Mouse (Mus musculus): ENCODE results near the gene Spast.
"Not testable (repeated sequence)": the region's sequence is repeated elsewhere in the genome, so short reads cannot be mapped to it uniquely, and the experiment has no call there.

The Spast gene

DNA sequence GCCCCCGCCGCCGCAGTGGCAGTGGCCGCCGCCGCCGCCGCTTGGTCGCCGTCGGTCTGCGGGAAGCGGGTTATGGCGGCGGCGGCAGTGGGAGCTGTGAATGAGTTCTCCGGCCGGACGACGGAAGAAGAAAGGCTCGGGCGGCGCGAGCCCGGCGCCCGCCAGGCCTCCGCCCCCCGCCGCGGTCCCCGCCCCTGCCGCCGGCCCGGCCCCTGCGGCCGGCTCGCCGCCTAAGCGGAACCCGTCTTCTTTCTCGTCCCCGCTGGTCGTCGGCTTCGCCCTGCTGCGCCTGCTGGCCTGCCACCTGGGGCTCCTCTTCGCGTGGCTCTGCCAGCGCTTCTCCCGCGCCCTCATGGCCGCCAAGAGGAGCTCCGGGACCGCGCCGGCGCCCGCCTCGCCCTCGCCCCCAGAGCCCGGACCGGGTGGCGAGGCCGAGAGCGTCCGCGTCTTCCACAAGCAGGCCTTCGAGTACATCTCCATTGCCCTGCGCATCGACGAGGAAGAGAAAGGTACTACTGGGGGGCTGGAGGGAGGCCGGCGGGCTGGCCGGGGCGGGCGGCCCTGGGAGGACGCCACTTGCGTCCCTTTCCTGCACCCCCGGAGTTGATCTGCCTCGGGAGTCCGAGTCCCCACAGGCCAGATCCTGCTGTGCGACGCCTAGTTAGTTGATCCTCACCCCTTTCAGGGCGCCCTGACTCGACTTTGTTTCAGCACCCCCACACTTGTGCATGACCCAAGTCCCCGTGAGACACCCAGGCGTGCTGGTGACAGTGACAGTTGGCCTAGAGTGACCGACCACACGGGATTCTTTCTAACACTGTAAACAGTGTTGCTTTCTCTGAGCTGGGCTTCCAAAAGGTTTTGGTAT lies at the start of gene Spast:
Gene Spast, plus strand, starts transcription at position 51 of the 868 bp plus-strand sequence.
- DNase-seq = peak; percentile 70

DNA sequence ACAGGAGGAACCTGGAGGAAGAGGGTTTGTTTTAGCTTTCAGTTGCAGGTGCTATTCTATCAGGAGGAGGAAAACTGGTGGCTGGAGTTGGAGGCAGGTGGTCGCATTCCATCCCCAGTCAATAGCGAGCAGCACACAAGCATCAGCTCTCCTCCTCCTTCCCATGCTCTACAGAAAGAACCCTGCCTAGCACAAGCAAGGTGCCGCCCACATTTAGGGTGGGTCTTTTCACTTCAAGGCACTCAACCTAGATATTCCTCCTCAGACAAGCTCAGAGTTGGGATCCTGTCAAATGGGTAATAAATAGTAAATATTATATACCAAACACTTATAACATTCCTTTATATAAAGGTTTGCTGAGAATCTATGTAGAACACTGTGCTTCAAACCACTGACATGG lies 48.6 kb upstream of the Spast start:
- DNase-seq = no peak

DNA sequence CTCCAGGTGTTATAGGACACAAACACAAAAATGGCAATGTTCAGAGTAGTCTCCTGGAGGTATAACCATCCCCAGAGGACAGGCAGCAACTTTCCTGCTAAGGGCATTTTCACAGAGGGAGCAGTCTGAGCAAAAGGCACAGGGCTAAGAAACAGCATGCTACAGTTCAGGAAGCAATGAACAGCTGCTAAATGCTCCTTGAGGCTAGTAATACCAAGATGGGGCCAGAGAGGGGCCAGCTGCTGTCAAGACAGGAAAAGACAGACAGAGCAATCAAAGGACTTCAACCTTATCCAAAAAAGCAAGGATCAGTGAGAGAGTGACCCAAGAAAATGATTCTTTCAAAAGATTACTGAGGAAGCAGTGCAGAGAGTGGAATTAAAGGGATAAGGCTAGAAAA lies 47.9 kb upstream of the Spast start:
- no peak for DNase-seq

DNA sequence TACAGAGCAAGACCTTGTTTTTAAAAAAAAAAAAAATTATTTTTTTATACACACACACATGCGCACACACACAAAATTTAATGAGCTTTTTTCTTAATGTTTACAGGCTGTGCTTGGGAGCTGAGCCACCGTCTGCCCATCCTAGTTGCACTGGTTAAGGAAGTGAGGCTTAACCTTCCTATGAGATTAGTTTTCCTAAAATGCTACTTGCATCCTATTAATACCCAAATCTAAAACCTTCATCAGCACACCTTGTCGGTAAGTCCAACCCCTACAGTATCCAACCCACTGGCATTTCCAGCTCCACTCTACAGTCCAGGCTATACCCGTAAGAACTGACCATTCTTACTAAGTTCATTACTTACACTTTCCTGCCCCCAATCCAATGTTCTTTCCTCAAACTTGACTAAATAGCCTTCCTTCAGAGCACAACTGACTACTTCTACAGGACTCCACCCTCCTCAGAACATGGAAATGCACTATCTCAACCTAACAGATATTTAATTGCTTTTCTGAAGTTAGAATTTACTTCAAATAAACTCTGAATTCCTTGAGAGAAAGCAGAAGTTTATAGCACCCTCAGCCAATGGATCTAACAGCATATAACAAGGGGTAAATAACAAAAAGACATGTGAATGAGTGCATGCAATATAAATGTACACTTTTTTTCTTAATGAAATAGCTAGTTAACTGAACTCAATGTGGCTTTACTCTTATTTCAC lies 47.0 kb upstream of the Spast start:
- no peak for DNase-seq

DNA sequence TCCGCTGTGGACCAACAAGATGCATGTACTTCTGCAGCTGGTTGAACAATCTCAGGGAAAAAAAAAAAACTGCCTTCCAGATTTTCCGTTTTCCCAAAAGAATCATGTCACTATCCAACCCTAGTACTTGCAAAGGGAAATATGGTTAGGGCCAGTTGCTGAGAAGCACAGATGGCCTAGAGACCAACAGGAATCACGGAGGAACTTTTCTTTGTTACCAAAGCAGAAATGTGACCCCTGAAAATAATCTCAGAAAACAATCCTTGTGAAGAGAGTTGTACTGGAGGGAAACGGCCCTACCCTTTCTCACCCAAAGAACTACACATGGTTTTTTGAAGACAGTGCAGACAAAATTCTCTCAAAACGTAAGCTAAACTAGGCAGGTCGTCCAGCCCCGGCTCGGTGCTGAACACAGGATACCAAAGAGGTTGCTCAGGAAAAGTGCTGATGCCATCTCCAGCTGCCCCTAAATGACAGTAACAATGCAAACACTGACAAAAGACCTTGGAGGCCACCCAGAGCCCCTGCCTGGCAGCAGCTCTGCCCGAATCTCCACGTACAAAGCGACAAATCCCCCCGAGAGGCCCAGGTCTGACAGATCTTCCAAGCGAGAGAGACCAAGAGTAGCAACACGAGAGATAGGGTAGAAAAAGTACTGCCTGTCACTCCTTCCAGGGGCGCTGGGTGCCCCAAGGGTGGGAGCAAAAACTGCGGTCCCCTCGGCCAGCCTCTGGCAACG lies 44.9 kb upstream of the Spast start:
- no peak for DNase-seq

DNA sequence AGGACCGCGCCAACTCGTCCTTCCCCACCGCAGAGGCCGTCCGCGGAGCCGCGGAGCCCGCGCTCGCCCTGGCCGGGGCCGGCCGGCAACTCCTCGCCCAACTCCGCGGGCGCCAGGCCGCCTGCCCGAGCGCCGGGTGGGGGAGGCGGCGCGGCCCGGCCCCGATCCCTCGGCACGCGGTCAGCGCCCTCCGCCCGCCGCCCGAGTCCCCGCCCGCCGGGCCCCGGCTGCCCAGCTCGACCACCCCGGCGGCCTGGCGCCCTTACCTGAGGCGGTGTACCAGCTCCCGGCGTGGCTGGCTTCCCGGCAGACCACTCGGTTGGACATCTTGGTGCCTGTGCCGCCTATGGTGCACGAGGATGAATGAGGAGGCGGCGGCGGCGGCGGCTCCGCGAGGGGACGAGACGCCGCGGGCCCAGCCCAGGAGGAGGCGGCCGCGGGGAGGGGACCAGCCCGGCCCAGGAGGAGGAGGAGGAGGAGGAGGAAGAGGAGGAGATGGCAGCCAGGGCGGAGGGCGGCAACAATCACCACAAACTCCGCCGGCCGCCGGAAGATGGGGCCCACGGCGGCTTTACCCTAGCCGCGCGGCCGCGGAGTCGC lies 44.3 kb upstream of the Spast start:
- DNase-seq = peak; percentile 80

DNA sequence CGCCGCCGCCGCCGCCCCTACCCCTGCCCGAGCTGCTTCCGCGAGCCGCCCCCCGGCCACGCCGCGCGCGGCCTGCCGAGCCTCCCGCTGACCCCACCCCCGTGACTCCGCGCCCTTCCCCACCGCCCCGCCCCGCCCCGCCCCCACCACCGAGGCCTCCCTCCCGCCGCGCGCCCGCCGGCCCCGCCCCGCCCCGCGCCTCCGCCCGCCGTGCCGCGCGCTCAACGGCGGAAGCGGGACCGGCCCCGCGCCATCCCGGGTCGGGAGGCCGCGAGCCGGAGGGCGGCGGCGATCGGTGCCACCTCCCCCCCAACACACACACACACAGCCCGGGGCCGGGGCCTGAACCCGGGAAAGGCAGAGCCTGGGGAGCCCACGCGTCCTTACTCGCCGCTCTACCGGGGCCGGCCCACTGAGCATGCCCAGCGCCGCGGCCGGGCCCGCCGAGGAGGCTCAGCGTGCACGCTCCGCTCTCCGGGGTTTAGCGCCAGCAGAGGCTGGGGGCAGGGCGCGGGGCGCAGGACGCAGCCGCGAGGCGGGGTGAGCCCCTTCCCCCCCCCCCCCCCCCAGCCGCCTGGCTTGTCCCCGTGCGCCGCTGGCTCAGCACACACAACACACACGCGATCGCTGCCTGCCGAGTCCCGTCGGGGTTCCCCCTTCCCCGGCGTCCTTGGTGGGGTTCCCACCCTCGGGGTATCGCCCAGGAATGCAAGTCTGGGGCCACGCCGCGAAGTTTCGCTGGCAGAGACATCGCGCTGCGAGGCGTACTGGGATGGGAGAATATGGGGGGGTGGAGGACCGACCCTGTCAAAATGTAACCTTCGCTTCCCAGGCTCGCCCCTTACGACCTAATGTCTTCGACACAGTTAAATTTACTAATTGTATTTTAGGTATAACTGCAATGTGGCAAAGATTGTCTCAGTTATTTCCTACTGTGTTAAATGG lies 43.5 kb upstream of the Spast start, which contains the start of gene Memo1:
Gene Memo1, minus strand, starts transcription at position 496 of the 945 bp plus-strand sequence.
- DNase-seq = peak; percentile 89

DNA sequence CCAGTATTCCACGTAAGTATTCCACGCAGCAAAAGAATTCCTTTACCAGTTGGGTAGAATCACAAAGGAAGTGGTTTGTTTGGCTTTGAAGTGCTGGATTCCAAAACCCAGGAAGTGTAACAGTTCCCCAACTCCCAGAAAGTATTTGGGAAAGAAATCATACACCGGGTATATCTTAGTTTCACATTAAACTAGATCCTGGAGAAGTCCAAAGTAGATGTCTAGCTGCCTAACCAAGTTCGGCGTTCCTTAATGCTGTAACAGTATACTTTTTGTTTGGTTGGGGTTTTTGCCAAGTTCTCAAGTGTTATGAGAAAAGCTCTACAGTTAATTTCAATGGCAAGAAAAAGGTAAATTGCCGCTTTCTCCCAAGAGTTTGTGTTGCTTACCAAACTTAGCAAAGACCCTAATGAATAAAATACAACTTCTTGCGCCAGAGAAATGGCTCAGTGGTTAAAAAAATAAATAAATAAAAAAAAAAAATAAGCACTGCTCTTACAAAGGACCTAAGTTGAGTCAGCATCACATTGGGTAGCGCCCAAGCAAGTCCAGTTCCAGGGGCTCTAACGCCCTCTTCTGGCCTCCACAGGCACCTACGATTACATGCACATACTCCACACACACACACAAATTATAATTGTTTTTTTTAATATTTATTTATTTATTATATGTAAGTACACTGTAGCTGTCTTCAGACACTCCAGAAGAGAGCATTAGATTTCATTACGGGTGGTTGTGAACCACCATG lies 42.5 kb upstream of the Spast start:
- DNase-seq = no peak

DNA sequence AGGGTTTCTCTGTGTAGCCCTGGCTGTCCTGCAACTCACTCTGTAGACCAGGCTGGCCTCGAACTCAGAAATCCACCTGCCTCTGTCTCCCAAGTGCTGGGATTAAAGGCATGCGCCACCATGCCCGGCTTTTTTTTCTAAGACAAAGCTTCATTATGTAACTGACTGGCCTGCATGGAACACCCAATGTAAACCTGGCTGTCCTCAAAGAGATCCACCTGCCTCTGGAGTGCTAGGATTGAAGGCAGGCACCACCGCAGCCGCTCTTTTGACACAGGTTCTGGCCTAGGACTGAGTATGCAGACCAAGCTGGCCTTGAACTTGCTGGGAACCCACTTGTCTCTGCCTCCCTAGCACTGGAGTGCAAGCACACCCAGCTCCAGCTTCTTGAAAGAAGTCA lies 41.8 kb upstream of the Spast start:
- not testable (repeated sequence) for DNase-seq

DNA sequence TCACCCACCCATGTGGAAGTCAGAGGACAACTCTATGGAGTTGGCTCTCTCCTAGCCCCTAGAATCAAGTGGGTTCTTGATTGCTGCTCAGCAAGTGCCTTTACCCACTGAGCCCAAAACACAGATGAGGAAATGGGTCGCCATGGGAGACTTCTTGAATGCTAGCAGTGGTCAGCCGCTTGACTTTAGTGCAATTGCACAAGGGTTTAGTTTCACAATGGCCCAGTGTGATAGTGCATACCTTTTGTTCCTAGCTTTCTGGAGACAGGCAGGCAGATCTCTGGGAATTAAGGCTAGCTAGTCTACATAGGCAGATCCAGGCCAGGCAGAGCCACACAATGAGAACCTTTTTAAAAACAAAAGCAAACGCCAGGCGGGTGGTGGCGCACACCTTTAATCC lies 38.7 kb upstream of the Spast start:
- no peak for DNase-seq

DNA sequence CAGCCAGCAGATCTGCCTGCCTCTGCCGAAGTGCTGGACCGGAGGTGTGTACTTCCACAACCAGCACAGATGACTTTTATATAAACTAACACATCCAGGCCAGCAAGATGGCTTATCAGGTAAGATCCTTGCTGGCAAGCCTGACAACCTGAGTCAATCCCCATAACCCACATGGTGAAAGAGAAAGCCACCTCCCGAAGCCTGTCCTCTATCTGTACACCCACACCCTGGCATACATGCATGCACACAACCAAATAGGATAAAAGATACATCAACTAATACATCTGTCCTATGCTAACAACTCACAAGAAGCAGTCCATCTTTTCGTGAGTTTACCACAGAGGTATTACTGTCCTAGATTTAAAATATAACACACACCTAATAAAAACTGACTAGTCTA lies 34.7 kb upstream of the Spast start:
- DNase-seq = no peak

DNA sequence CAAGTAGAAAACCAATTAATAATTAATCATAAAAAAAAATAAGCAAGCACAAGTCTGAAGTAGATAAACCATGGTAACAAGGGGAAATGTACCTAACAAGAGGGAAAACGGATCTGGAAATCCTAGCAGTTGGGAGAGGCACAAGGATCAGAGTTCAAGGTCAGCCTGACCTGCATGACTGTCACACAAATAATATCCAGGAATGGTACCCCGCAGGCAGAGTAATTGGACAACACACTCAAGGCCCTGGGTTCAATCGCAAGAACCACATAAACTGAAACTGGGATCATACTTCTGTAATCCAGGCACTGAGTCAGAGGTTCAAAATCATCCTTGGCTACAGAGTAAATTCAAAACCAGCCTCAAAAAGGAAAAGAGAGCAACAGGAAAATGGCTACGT lies 33.2 kb upstream of the Spast start:
- DNase-seq = no peak

DNA sequence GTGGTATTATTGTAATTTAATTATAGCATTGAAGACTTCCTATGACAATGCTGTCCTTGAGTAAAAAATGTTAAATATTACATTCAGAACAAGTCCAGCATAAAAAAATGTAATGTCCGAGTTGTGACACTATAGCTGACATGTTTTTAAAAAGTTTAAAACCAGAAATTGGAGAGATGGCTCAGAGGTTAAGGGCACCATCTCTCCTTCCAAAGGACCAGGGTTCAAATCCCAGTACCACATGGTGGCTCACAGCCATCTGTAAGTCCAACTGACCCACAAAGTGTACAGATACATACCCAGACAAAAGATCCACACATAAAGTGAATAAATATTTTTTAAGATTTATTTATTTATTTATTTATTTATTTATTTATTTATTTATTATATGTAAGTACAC lies 32.8 kb upstream of the Spast start:
- DNase-seq = no peak

DNA sequence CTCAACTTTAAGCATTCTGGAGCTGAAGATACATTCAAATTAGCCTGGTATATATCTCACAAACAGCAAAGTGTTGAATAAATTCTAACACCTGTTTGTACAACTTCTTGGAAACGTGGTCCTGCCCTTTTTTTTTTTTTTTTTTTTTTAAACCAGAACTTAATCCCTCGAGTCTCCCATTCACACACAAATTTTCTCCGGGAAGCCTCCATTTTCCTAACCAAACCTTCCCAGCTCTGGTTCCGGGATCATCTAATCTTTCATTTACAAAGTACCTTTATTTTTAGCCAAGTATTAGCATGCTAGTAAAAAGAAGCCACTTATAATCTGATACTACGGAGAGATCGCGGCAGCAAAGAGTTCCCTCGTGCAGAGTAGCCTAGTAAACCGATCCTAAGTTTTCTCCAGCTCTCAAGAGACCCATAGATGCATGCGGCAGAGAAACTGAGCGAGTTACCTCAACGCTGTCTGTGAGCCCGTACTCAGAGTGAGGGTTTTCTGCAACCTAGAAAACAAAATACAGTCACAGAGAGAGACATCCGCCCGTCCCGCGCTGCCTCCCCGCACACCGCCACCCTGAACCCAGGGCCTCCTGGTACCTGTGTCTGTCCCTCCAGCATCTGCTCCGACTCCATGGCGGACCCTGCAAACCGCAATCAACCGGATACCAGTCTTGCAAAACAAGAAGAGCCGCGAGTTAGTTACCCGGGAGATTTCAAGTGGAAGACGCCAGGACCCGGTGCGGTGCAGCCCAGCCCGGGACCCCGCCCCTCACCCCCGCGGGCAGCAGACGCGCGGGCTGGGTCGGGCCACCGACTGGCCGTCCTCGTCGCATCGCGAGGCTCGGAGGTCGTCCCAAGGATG lies 23.1 kb upstream of the Spast start:
- DNase-seq = no peak

DNA sequence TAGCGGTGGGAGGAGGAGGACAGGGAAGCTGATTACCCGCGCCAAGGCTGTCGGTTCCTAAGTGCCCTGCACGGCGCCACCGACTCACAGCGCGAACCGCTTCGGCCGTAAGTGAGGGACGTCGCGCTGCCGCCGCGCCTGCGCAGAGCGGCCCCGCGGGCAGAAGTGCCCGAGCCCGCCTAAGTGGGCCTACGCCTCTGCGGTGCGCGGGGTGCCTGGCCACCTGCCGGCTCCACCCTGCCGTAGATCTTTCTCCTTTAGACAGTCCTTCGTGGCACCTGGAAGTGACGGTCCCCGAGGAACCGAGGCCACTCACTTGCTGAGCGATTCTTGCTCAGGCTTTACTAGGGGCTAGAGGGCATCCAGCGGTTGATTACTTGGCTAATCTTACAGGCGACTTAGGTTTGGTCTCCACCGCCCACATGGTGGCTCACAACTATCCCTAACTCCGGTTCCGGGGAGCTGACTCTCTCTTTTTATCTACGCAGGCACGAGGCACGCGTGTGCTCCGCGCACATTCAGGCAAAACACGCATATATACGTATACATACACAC lies 22.4 kb upstream of the Spast start:
- peak; percentile 91 for DNase-seq

DNA sequence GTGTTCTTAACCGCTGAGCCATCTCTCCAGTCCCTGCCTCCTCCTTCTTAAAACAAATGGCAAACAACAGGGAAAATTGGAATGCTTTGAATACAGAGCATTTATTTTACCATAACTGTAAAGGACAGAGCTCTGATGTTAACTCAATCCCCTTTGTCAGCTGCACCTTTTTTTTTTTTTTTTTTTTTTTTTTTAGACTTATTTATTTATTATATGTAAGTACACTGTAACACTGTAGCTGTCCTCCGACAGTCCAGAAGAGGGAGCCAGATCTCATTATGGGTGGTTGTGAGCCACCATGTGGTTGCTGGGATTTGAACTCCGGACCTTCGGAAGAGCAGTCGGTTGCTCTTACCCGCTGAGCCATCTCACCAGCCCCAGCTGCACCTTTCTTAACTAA lies 20.1 kb upstream of the Spast start:
- DNase-seq = no peak

DNA sequence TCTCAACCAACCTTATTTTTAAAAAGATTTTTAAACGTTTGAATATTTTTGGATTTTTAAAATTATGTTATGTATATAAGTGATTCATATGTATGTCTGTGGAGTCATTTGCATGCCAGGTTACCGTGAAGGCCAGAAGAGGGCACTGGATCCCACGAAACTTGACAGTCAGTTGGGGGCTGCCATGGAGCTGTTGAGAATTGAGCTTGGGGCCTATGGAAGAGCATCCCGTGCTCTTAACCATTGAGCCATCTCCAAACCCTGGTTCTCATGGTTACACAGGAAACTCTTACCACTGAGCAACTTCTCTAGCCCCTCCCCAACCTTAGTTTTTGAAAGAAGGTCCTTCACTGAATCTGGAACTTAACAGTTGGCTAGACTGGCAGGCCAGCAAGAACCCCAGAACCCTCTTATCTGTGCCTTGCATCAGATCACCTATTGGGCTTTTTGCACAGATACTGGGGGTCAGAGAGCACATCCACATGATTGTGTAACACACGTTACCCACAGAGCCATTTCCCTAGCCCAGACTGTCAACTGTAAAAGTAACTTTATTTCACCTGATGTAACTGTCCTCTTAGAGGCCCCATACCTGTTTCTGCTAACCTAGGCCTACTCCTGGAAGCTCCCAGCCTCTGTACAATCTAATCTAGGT lies 16.3 kb upstream of the Spast start:
- DNase-seq = no peak

DNA sequence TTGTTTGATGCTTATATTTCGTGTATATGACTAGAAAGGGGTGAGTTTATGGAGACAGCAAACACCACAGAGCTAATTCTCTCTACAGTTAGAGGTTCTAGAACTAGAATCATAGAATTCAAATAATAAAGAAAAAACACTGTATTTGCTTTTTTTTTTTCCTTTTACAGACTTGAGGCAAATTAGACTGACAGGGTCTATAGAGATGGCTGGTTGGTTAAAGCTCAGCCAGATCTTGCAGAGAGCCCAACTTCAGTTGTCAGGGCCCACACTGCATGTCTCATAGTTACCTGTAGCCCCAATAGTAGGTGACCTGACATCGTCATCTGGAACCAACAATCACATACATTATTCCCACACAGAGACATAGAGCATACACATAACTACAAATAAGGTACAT lies 14.9 kb upstream of the Spast start, which contains the start of gene Dpy30:
Gene Dpy30, minus strand, starts transcription at position 101 of the 400 bp plus-strand sequence.
- DNase-seq = no peak

DNA sequence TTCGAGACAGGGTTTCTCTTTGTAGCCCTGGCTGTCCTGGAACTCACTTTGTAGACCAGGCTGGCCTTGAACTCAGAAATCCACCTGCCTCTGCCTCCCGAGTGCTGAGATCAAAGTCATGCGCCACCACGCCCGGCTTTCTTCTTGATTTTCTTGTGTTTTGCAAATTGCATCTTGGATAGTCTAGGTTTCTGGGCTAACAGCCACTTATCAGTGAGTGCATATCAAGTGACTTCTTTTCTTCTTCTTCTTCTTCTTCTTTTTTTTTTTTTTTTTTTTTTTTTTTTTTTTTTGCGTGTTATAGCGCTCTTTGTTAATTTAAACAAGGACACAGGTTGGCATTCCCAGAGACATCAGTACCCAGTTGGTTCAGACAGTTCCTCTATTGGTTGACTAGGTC lies 11.6 kb upstream of the Spast start:
- not testable (repeated sequence) for DNase-seq
